Mouse (Mus musculus) olfactory bulb, adult 2 months (tissue): ENCODE results near the gene Acvr1b.

ENCODE experiments used
- CTCF ChIP-seq: fragments of 200-500 bp; IDR thresholded peaks from 2 replicates; pipeline ENCODE4 v1.5.1; 2012; ENCODE audit warnings: low read depth, mild to moderate bottlenecking, low read length, moderate library complexity; ENCODE audit not compliant: insufficient read depth
- POLR2A ChIP-seq: fragments of 200-500 bp; IDR thresholded peaks from 2 replicates; pipeline ENCODE4 v1.6.1; 2012; ENCODE audit warnings: mild to moderate bottlenecking, low read depth, low read length, moderate library complexity; ENCODE audit not compliant: insufficient read depth

- TF ChIP-seq CTCF: no peak
- no peak for TF ChIP-seq POLR2A
Observed at GRCm38 (mm10) chr15:101140587-101140986, 33.3 kb upstream of the Acvr1b start.
